Comparison of ENCODE assay signal across 7 mouse cellular contexts in genomic region chr8:11298531-11299316, GRCm38 (mm10). TPM values are rescaled to one million over a fixed set of nuclear protein-coding genes. Genes with fewer than 3 reads are reported as not detected.
A peak's percentile ranks its signal among the peaks of the same experiment; 100 is the strongest.
DNase-seq lines count a peak whose midpoint lies in the region; ATAC-seq and TF ChIP-seq lines count a peak whose summit lies in the region.

No protein-coding gene starts in this region.

- peaks cover 59% of the 10 kb centered on the region for H3K4me1 ChIP-seq in kidney, postnatal 0 days (replicated peaks; ENCODE audit: insufficient read depth, low read length)
- peaks cover 23% of the 10 kb centered on the region for H3K4me1 ChIP-seq in embryonic facial prominence, embryonic 14.5 days (ENCODE audit: control insufficient read depth, insufficient read depth, low read length)
- peaks cover 37% of the 10 kb centered on the region for H3K4me1 ChIP-seq in limb, embryonic 15.5 days

- H3K4me3 ChIP-seq in kidney, postnatal 0 days (replicated peaks; ENCODE audit: low read depth, low read length) = no peak overlapping the region
- H3K4me3 ChIP-seq in embryonic facial prominence, embryonic 14.5 days (ENCODE audit: low read depth, low read length) = no peak overlapping the region
- H3K4me3 ChIP-seq in limb, embryonic 15.5 days = no peak overlapping the region

- no peaks in the 10 kb centered on the region for H3K27me3 ChIP-seq in kidney, postnatal 0 days (ENCODE audit: insufficient read depth, low read length)
- H3K27me3 ChIP-seq in embryonic facial prominence, embryonic 14.5 days (replicated peaks; ENCODE audit: control insufficient read depth, insufficient read depth, low read length) = no peaks in the 10 kb centered on the region
- no peaks in the 10 kb centered on the region for H3K27me3 ChIP-seq in limb, embryonic 15.5 days

- H3K9ac ChIP-seq in kidney, postnatal 0 days (ENCODE audit: low read depth, low read length) = no peak overlapping the region
- no peak overlapping the region for H3K9ac ChIP-seq in embryonic facial prominence, embryonic 14.5 days (ENCODE audit: low read depth, low read length)
- H3K9ac ChIP-seq in limb, embryonic 15.5 days = no peak overlapping the region

- H3K4me2 ChIP-seq in kidney, postnatal 0 days (ENCODE audit: low read length) = peak overlapping the region; percentile 15; the same call in 1 of the 2 replicates
- peak overlapping the region; percentile 19; the same call in 1 of the 2 replicates for H3K4me2 ChIP-seq in embryonic facial prominence, embryonic 14.5 days (ENCODE audit: low read depth, low read length)
- 0 out of 2 replicates have a peak overlapping the region, but pooled peaks have one; percentile 2 for H3K4me2 ChIP-seq in limb, embryonic 15.5 days

- 19% methylated on average over 12 of the region's 12 CpGs for WGBS in kidney, postnatal 0 days
- 24% methylated on average over 12 of the region's 12 CpGs for WGBS in embryonic facial prominence, embryonic 14.5 days
- WGBS in limb, embryonic 15.5 days = 18% methylated on average over 12 of the region's 12 CpGs

- TF ChIP-seq CTCF in kidney, postnatal 0 days (IDR thresholded peaks at IDR 0.05; ENCODE audit: low read depth) = no peak

- H3K9me3 ChIP-seq in kidney, postnatal 0 days (replicated peaks; ENCODE audit: low read length) = no peaks in the 10 kb centered on the region
- no peaks in the 10 kb centered on the region for H3K9me3 ChIP-seq in embryonic facial prominence, embryonic 14.5 days (ENCODE audit: control insufficient read depth, low read length)
- H3K9me3 ChIP-seq in limb, embryonic 15.5 days = no peaks in the 10 kb centered on the region

- ATAC-seq in kidney, postnatal 0 days (replicated peaks; ENCODE audit: low FRiP score, low read depth) = peak; percentile 44; the same call in 1 of the 2 replicates
- ATAC-seq in embryonic facial prominence, embryonic 14.5 days (ENCODE audit: low read depth) = peak; percentile 63; the same call in 1 of the 2 replicates
- ATAC-seq in limb, embryonic 15.5 days (ENCODE audit: insufficient number of reproducible peaks, low FRiP score, low TSS enrichment, low read depth) = no peak

- peak overlapping the region; percentile 80 for H3K27ac ChIP-seq in kidney, postnatal 0 days
- H3K27ac ChIP-seq in embryonic facial prominence, embryonic 14.5 days (replicated peaks; ENCODE audit: low read depth, low read length) = peak overlapping the region; percentile 59
- peak overlapping the region; percentile 71; the same call in 1 of the 2 replicates for H3K27ac ChIP-seq in limb, embryonic 15.5 days

- 0 out of 2 replicates have a peak, but pooled peaks cover 4% of the 10 kb centered on the region for H3K36me3 ChIP-seq in kidney, postnatal 0 days (ENCODE audit: insufficient read depth, low read length)
- H3K36me3 ChIP-seq in embryonic facial prominence, embryonic 14.5 days (ENCODE audit: control insufficient read depth, insufficient read depth, low read length) = no peaks in the 10 kb centered on the region
- no peaks in the 10 kb centered on the region for H3K36me3 ChIP-seq in limb, embryonic 15.5 days

- DNase-seq in kidney, postnatal 0 days (ENCODE audit: low spot score) = peak; percentile 89
- DNase-seq in kidney, adult 9 months = no peak
- DNase-seq in embryo, embryonic 11 days = peak; percentile 53
- peak; percentile 74 for DNase-seq in embryonic facial prominence, embryonic 14.5 days (ENCODE audit: low spot score)
- DNase-seq in frontal cortex, adult 2 months (ENCODE audit: extremely low spot score in 1 of 2, low spot score in 1 of 2) = no peak
- DNase-seq in cerebellum, adult 11-12 months = no peak

RNA-seq across cellular contexts. Expression of gene Col4a2, which starts 13.9 kb away (rescaled TPM):
- polyA plus RNA-seq in kidney, postnatal 0 days (2015; fragmentation: Nextera tagmentation; extraction: Ambion mirVana) = 139 and 140 TPM in 2 replicates
- 92.3 and 95.9 TPM in 2 replicates for polyA plus RNA-seq in embryonic facial prominence, embryonic 14.5 days (2014; fragmentation: Nextera tagmentation; extraction: Ambion mirVana)
- 77.4 and 83.3 TPM in 2 replicates for polyA plus RNA-seq in limb, embryonic 15.5 days (2015; fragmentation: Nextera tagmentation; extraction: Ambion mirVana)
- 34.3 and 39.7 TPM in 2 replicates for polyA plus RNA-seq in frontal cortex, adult 2 months (2012; rRNA removed)

RNA-seq across cellular contexts. Expression of gene Col4a1, which starts 13.9 kb away (rescaled TPM):
- 305 and 310 TPM in 2 replicates for polyA plus RNA-seq in kidney, postnatal 0 days (2015; fragmentation: Nextera tagmentation; extraction: Ambion mirVana)
- 270 and 289 TPM in 2 replicates for polyA plus RNA-seq in embryonic facial prominence, embryonic 14.5 days (2014; fragmentation: Nextera tagmentation; extraction: Ambion mirVana)
- polyA plus RNA-seq in limb, embryonic 15.5 days (2015; fragmentation: Nextera tagmentation; extraction: Ambion mirVana) = 172 and 209 TPM in 2 replicates
- polyA plus RNA-seq in frontal cortex, adult 2 months (2012; rRNA removed) = 31.8 and 43.2 TPM in 2 replicates

Comparison
In these comparisons a context has a peak if more than half of its experiments do, and no peak if none do; other contexts are left out.
1. DNase-seq: peak in kidney, postnatal 0 days (single experiment), embryo, embryonic 11 days (single experiment) and embryonic facial prominence, embryonic 14.5 days (single experiment); none in kidney, adult 9 months (single experiment), frontal cortex, adult 2 months (0 of 2) and cerebellum, adult 11-12 months (single experiment).
2. Peak in every context shown above with its lines, with median percentiles within 50 percentile points of each other: H3K27ac ChIP-seq and H3K4me2 ChIP-seq.